Mouse (Mus musculus) limb, embryonic 10.5 days (tissue): ENCODE data around the gene Vash2. TPM values are rescaled to one million over a fixed set of nuclear protein-coding genes. Genes with fewer than 3 reads are reported as not detected.

ENCODE experiments used
- DNase-seq: peaks from one replicate; pipeline ENCODE4 v3.0.0-alpha.2; 2017; ENCODE audit warnings: low spot score
- H3K27ac ChIP-seq: fragments of 300-500 bp; sonication (generic); 2 replicates; pipeline ENCODE4 v1.5.1; 2016; ENCODE audit warnings: mild to moderate bottlenecking
- H3K27me3 ChIP-seq: fragments of 300-500 bp; sonication (generic); 2 replicates; pipeline ENCODE4 v1.6.1; 2016; ENCODE audit warnings: low read depth, mild to moderate bottlenecking; ENCODE audit not compliant: poor library complexity, severe bottlenecking
- H3K36me3 ChIP-seq: fragments of 300-500 bp; sonication (generic); 2 replicates; pipeline ENCODE4 v1.6.1; 2016; ENCODE audit warnings: mild to moderate bottlenecking, moderate library complexity
- H3K4me1 ChIP-seq: fragments of 300-500 bp; sonication (generic); 2 replicates; pipeline ENCODE4 v1.6.1; 2016
- H3K4me3 ChIP-seq: fragments of 300-500 bp; sonication (generic); 2 replicates; pipeline ENCODE4 v1.5.1; 2016; ENCODE audit warnings: mild to moderate bottlenecking, moderate library complexity
- H3K9me3 ChIP-seq: fragments of 300-500 bp; sonication (generic); replicated peaks from 2 replicates; pipeline ENCODE4 v1.6.1; 2016; ENCODE audit warnings: mild to moderate bottlenecking
- WGBS: fragments of 180-500 bp; shearing (Covaris S2); methylation state at CpG from one replicate; pipeline ENCODE4 v1.1.7; 2016; 5-methylcytosine and 5-hydroxymethylcytosine counted together
- polyA plus RNA-seq: library from polyadenylated mRNA; unstranded; fragments of >200 nt; fragmentation: Nextera tagmentation; extraction: Ambion mirVana; gene quantifications from 2 replicates; pipeline ENCODE4 v1.2.1, GENCODE M21; 2016

The Vash2 gene
- polyA plus RNA-seq, 1 experiment from 2014 or later, result 64.0 TPM

GRCm38 (mm10) chr1:190971708-190972610 lies 7.1 kb downstream of the Vash2 start:
- Histone ChIP-seq H3K4me1 (peaks cover 16% of the 10 kb centered on the region), H3K27me3 (no peaks in the 10 kb centered on the region), H3K4me3 (no peak overlapping the region), H3K9me3 (no peaks in the 10 kb centered on the region), H3K36me3 (peaks cover 100% of the 10 kb centered on the region), H3K27ac (no peak overlapping the region)
- no peak for DNase-seq
- 82% methylated on average over 14 of the region's 14 CpGs for WGBS

- H3K4me3 ChIP-seq, result no peak overlapping the region
- no peaks in the 10 kb centered on the region for H3K9me3 ChIP-seq
- H3K27me3 ChIP-seq, result no peaks in the 10 kb centered on the region
- 96% methylated on average over 7 of the region's 7 CpGs for WGBS
- peaks cover 99% of the 10 kb centered on the region for H3K36me3 ChIP-seq
- DNase-seq, result no peak
- no peak overlapping the region for H3K27ac ChIP-seq
- 0 out of 2 replicates have a peak, but pooled peaks cover 4% of the 10 kb centered on the region for H3K4me1 ChIP-seq
Measured at GRCm38 (mm10) chr1:190968010-190968409, 11.1 kb downstream of the Vash2 start.

GRCm38 (mm10) chr1:190964992-190965780 lies 13.9 kb downstream of the Vash2 start:
- H3K4me3 ChIP-seq, result no peak overlapping the region
- WGBS, result 93% methylated on average over 15 of the region's 15 CpGs
- no peak overlapping the region for H3K27ac ChIP-seq
- H3K9me3 ChIP-seq, result no peaks in the 10 kb centered on the region
- H3K36me3 ChIP-seq, result peaks cover 99% of the 10 kb centered on the region
- H3K4me1 ChIP-seq, result no peaks in the 10 kb centered on the region
- no peak for DNase-seq
- H3K27me3 ChIP-seq, result no peaks in the 10 kb centered on the region

GRCm38 (mm10) chr1:190962760-190963159 lies 16.3 kb downstream of the Vash2 start:
- no peaks in the 10 kb centered on the region for H3K9me3 ChIP-seq
- no peaks in the 10 kb centered on the region for H3K4me1 ChIP-seq
- H3K27me3 ChIP-seq, result no peaks in the 10 kb centered on the region
- H3K27ac ChIP-seq, result no peak overlapping the region
- 95% methylated on average over 3 of the region's 3 CpGs for WGBS
- no peak overlapping the region for H3K4me3 ChIP-seq
- H3K36me3 ChIP-seq, result peaks cover 99% of the 10 kb centered on the region
- no peak for DNase-seq

GRCm38 (mm10) chr1:190958821-190959220 lies 20.3 kb downstream of the Vash2 start:
- Histone ChIP-seq H3K9me3 (no peaks in the 10 kb centered on the region), H3K36me3 (peaks cover 100% of the 10 kb centered on the region), H3K27me3 (no peaks in the 10 kb centered on the region), H3K4me1 (no peaks in the 10 kb centered on the region), H3K27ac (no peak overlapping the region), H3K4me3 (no peak overlapping the region)
- 69% methylated on average over 5 of the region's 5 CpGs for WGBS
- DNase-seq, result no peak

- WGBS, result 78% methylated on average over 3 of the region's 3 CpGs
- H3K4me3 ChIP-seq, result no peak overlapping the region
- no peaks in the 10 kb centered on the region for H3K9me3 ChIP-seq
- no peaks in the 10 kb centered on the region for H3K4me1 ChIP-seq
- peaks cover 100% of the 10 kb centered on the region for H3K36me3 ChIP-seq
- no peak overlapping the region for H3K27ac ChIP-seq
- H3K27me3 ChIP-seq, result no peaks in the 10 kb centered on the region
- DNase-seq, result no peak
Measured at GRCm38 (mm10) chr1:190953009-190953408, 26.1 kb downstream of the Vash2 start.

GRCm38 (mm10) chr1:190951014-190951413 lies 28.1 kb downstream of the Vash2 start:
- no peak for DNase-seq
- Histone ChIP-seq H3K4me3 (no peak overlapping the region), H3K36me3 (peaks cover 100% of the 10 kb centered on the region), H3K27me3 (no peaks in the 10 kb centered on the region), H3K27ac (no peak overlapping the region), H3K9me3 (no peaks in the 10 kb centered on the region), H3K4me1 (no peaks in the 10 kb centered on the region)
- WGBS, result 90% methylated on average over 5 of the region's 5 CpGs

GRCm38 (mm10) chr1:190948846-190949245 lies 30.2 kb downstream of the Vash2 start:
- WGBS, result 93% methylated on average over 17 of the region's 17 CpGs
- Histone ChIP-seq H3K9me3 (no peaks in the 10 kb centered on the region), H3K36me3 (peaks cover 98% of the 10 kb centered on the region), H3K27ac (no peak overlapping the region), H3K4me3 (no peak overlapping the region), H3K4me1 (no peaks in the 10 kb centered on the region), H3K27me3 (no peaks in the 10 kb centered on the region)
- DNase-seq, result no peak

GRCm38 (mm10) chr1:190948439-190948838 lies 30.7 kb downstream of the Vash2 start:
- Histone ChIP-seq H3K4me3 (no peak overlapping the region), H3K9me3 (no peaks in the 10 kb centered on the region), H3K27ac (no peak overlapping the region), H3K27me3 (no peaks in the 10 kb centered on the region), H3K4me1 (no peaks in the 10 kb centered on the region), H3K36me3 (peaks cover 98% of the 10 kb centered on the region)
- 91% methylated on average over 7 of the region's 7 CpGs for WGBS
- DNase-seq, result no peak

- no peaks in the 10 kb centered on the region for H3K9me3 ChIP-seq
- no peak overlapping the region for H3K27ac ChIP-seq
- H3K36me3 ChIP-seq, result peaks cover 98% of the 10 kb centered on the region
- no peaks in the 10 kb centered on the region for H3K27me3 ChIP-seq
- WGBS, result 83% methylated on average over 5 of the region's 5 CpGs
- DNase-seq, result no peak
- H3K4me3 ChIP-seq, result no peak overlapping the region
- H3K4me1 ChIP-seq, result no peaks in the 10 kb centered on the region
Measured at GRCm38 (mm10) chr1:190947986-190948385, 31.1 kb downstream of the Vash2 start.

GRCm38 (mm10) chr1:190944109-190944760 lies 34.9 kb downstream of the Vash2 start:
- H3K27me3 ChIP-seq, result no peaks in the 10 kb centered on the region
- H3K36me3 ChIP-seq, result peaks cover 98% of the 10 kb centered on the region
- no peaks in the 10 kb centered on the region for H3K9me3 ChIP-seq
- DNase-seq, result peak; percentile 72
- H3K4me3 ChIP-seq, result no peak overlapping the region
- H3K4me1 ChIP-seq, result no peaks in the 10 kb centered on the region
- 60% methylated on average over 6 of the region's 6 CpGs for WGBS
- H3K27ac ChIP-seq, result no peak overlapping the region

GRCm38 (mm10) chr1:190939803-190940202 lies 39.3 kb downstream of the Vash2 start:
- H3K4me1 ChIP-seq, result no peaks in the 10 kb centered on the region
- no peaks in the 10 kb centered on the region for H3K9me3 ChIP-seq
- H3K36me3 ChIP-seq, result peaks cover 96% of the 10 kb centered on the region
- H3K4me3 ChIP-seq, result no peak overlapping the region
- H3K27me3 ChIP-seq, result no peaks in the 10 kb centered on the region
- no peak overlapping the region for H3K27ac ChIP-seq
- WGBS, result 94% methylated on average over 7 of the region's 7 CpGs
- DNase-seq, result no peak

GRCm38 (mm10) chr1:190930181-190930580 lies 48.9 kb downstream of the Vash2 start:
- H3K27ac ChIP-seq, result no peak overlapping the region
- DNase-seq, result peak; percentile 23
- 86% methylated on average over 6 of the region's 6 CpGs for WGBS
- H3K36me3 ChIP-seq, result peaks cover 24% of the 10 kb centered on the region
- H3K9me3 ChIP-seq, result no peaks in the 10 kb centered on the region
- H3K4me1 ChIP-seq, result peaks cover 17% of the 10 kb centered on the region
- no peaks in the 10 kb centered on the region for H3K27me3 ChIP-seq
- H3K4me3 ChIP-seq, result no peak overlapping the region
